Mouse (Mus musculus) limb, embryonic 14.5 days (tissue): ENCODE data around the gene Rnf216. TPM values are rescaled to one million over a fixed set of nuclear protein-coding genes. Genes with fewer than 3 reads are reported as not detected.

Experiments
- ATAC-seq: fragments of 200-750 bp; cut with Nextera tagmentation; 2 replicates; pipeline ENCODE4 v1.8.0; 2017; ENCODE audit warnings: low read depth, moderate number of reproducible peaks, moderate TSS enrichment; ENCODE audit not compliant: low FRiP score
- DNase-seq: peaks from one replicate; pipeline ENCODE4 v3.0.0-alpha.2; 2015; ENCODE audit warnings: low spot score
- H3K27ac ChIP-seq: fragments of 300-500 bp; sonication (generic); replicated peaks from 2 replicates; pipeline ENCODE4 v1.5.1; 2014; ENCODE audit warnings: low read depth, mild to moderate bottlenecking, low read length, moderate library complexity, mixed read lengths
- H3K27me3 ChIP-seq: fragments of 300-500 bp; sonication (generic); 2 replicates; pipeline ENCODE4 v1.6.1; 2014; ENCODE audit warnings: low read length, mixed read lengths; ENCODE audit not compliant: control insufficient read depth, insufficient read depth
- H3K36me3 ChIP-seq: fragments of 300-500 bp; sonication (generic); 2 replicates; pipeline ENCODE4 v1.6.1; 2014; ENCODE audit warnings: mild to moderate bottlenecking, low read length, moderate library complexity, mixed read lengths; ENCODE audit not compliant: control insufficient read depth, insufficient read depth
- H3K4me1 ChIP-seq: fragments of 300-500 bp; sonication (generic); 2 replicates; pipeline ENCODE4 v1.6.1; 2014; ENCODE audit warnings: antibody characterized with exemption, low read length, mixed read lengths; ENCODE audit not compliant: control insufficient read depth, insufficient read depth
- H3K4me2 ChIP-seq: fragments of 300-500 bp; sonication (generic); replicated peaks from 2 replicates; pipeline ENCODE4 v1.6.1; 2014; ENCODE audit warnings: low read depth, mild to moderate bottlenecking, low read length, moderate library complexity; ENCODE audit not compliant: severe bottlenecking
- H3K4me3 ChIP-seq: fragments of 300-500 bp; sonication (generic); replicated peaks from 2 replicates; pipeline ENCODE4 v1.5.1; 2014; ENCODE audit warnings: low read length
- H3K9ac ChIP-seq: fragments of 300-500 bp; sonication (generic); 2 replicates; pipeline ENCODE4 v1.6.1; 2014; ENCODE audit warnings: mild to moderate bottlenecking, low read depth, low read length, moderate library complexity; ENCODE audit not compliant: severe bottlenecking
- H3K9me3 ChIP-seq: fragments of 300-500 bp; sonication (generic); 2 replicates; pipeline ENCODE4 v1.6.1; 2016; ENCODE audit warnings: low read length; ENCODE audit not compliant: control insufficient read depth
- POLR2A ChIP-seq: fragments of 200-500 bp; IDR thresholded peaks from 2 replicates; pipeline ENCODE4 v1.8.0; 2012; ENCODE audit warnings: inconsistent platforms, mild to moderate bottlenecking, moderate library complexity, borderline replicate concordance; ENCODE audit not compliant: insufficient read depth, insufficient read length; ENCODE audit errors: extremely low read depth
- WGBS: fragments of 180-500 bp; shearing (Covaris S2); extraction: QIAGEN DNeasy Blood & Tissue Kit; methylation state at CpG from one replicate; pipeline ENCODE4 v1.1.7; 2014; 5-methylcytosine and 5-hydroxymethylcytosine counted together
- polyA plus RNA-seq, 2 experiments: library from polyadenylated mRNA; depleted of rRNA in 1 of 2; stranded (reverse) in 1 of 2; unstranded in 1 of 2; fragments of >200 nt; fragmentation: Nextera tagmentation in 1 of 2; extraction: Ambion mirVana in 1 of 2; gene quantifications; 2 replicates each; pipeline versions ENCODE4 v1.2.1 to v1.2.3; 2012 to 2014

Gene Rnf216
- polyA plus RNA-seq, 2 experiments, result 34.2 to 41.5 TPM

DNA sequence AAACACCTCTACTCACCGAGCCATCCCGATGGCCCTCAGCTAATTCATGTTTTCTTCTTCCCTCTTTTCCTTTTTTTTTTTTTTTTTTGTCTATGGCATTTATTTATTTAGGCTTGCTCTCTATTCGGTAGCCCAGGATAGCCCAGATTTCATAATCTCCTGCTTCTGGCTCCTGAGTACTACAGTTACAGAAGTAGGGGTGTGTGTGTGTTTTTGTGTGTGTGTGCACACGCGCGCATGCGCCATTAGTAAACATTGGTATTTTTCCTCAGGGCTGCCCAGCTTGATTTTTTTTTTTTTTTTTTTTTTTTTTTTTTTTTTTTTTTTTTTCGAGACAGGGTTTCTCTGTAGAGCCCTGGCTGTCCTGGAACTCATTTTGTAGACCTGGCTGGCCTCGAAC is 13.3 kb upstream of the Rnf216 start:
- WGBS, result 86% methylated on average over 9 of the region's 9 CpGs
- Histone ChIP-seq H3K36me3 (no peaks in the 10 kb centered on the region), H3K27me3 (no peaks in the 10 kb centered on the region), H3K4me2 (no peak overlapping the region), H3K9ac (no peak overlapping the region), H3K4me3 (no peak overlapping the region), H3K27ac (no peak overlapping the region), H3K4me1 (no peaks in the 10 kb centered on the region), H3K9me3 (0 out of 2 replicates have a peak, but pooled peaks cover 4% of the 10 kb centered on the region)
- DNase-seq (no peak), ATAC-seq (no peak)
- no peak for TF ChIP-seq POLR2A

DNA sequence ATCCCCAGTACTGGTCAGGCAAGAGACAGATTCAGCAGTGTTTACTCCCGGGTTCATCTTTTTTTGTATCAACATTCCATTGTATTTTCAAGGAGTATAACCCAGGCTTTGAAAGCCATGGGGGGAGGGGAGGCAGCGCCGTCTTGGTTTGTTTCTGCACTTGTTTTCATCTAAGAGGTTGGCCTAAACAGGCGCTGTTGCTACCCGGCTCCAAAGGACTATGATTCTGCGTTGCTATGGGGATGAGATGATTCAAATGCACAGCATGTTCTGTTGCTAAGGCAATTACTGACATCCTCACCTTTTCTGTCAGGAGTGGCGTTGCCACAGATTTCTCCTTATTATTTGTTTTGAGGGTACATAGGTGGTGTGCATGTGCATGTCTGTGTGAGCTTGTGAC is 12.8 kb upstream of the Rnf216 start:
- Histone ChIP-seq H3K9ac (no peak overlapping the region), H3K36me3 (no peaks in the 10 kb centered on the region), H3K4me2 (no peak overlapping the region), H3K4me3 (no peak overlapping the region), H3K27me3 (no peaks in the 10 kb centered on the region), H3K27ac (no peak overlapping the region), H3K4me1 (no peaks in the 10 kb centered on the region), H3K9me3 (0 out of 2 replicates have a peak, but pooled peaks cover 4% of the 10 kb centered on the region)
- DNase-seq (no peak), ATAC-seq (no peak)
- no peak for TF ChIP-seq POLR2A
- WGBS, result 70% methylated on average over 7 of the region's 7 CpGs

DNA sequence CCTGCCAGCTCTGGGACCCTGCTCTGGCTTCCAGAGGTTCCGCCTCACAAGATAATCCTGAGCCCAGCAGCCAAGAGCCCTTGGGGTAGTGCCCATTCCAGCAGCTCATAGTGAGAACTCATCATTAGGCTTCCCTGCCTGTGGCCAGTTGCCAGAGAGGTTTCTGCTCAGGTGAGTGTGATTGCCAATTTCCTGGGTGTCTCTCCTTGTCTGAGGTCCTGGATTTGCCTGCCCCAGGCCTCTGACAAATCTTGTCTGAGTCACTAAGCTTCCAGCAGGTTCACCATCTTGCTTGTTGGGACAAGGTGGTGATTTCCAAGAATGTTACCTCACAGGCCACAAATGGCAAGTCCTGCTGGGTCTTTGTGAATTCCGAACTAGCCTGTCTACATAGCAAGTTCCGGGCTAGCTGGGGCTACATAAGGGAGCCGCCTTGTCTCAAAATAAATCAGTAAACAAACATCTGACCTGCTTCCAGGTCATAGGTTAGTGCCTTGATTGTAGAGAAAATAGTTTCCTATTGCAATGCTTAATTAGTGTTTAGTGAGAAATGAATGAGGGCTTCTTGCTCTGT is 12.1 kb upstream of the Rnf216 start:
- no peak overlapping the region for H3K9ac ChIP-seq
- 83% methylated on average over 4 of the region's 4 CpGs for whole genome bisulfite sequencing
- no peak for TF ChIP-seq POLR2A
- no peak for DNase-seq
- 0 out of 2 replicates have a peak, but pooled peaks cover 4% of the 10 kb centered on the region for H3K9me3 ChIP-seq
- no peak overlapping the region for H3K4me3 ChIP-seq
- no peak overlapping the region for H3K27ac ChIP-seq
- no peaks in the 10 kb centered on the region for H3K36me3 ChIP-seq
- no peak for ATAC-seq
- H3K4me2 ChIP-seq, result no peak overlapping the region
- no peaks in the 10 kb centered on the region for H3K27me3 ChIP-seq
- H3K4me1 ChIP-seq, result no peaks in the 10 kb centered on the region

DNA sequence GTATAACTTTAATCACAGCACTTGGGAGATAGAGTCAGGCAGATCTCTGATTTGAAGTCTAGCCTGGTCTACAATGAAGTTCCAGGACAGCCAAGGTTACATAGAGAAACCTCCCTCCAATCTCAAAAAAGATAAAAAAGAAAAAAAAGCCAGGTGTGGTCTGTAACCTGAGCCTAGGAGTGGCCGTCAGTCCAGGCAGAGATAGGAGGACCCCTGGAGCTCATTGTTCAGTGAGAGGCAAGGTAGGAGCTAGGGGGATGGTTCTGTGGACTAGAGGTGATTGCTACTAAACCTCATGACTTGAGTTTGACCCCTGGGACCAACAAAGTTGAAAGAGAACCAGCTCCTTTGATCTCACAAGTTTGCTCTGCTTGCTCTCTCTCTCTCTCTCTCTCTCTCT is 9.9 kb upstream of the Rnf216 start:
- Histone ChIP-seq H3K27ac (no peak overlapping the region), H3K4me1 (no peaks in the 10 kb centered on the region), H3K9ac (no peak overlapping the region), H3K4me3 (no peak overlapping the region), H3K4me2 (no peak overlapping the region), H3K36me3 (no peaks in the 10 kb centered on the region), H3K27me3 (no peaks in the 10 kb centered on the region), H3K9me3 (no peaks in the 10 kb centered on the region)
- 19% methylated on average over 1 of the region's 1 CpGs for WGBS
- ATAC-seq (no peak), DNase-seq (no peak)
- TF ChIP-seq POLR2A, result no peak

DNA sequence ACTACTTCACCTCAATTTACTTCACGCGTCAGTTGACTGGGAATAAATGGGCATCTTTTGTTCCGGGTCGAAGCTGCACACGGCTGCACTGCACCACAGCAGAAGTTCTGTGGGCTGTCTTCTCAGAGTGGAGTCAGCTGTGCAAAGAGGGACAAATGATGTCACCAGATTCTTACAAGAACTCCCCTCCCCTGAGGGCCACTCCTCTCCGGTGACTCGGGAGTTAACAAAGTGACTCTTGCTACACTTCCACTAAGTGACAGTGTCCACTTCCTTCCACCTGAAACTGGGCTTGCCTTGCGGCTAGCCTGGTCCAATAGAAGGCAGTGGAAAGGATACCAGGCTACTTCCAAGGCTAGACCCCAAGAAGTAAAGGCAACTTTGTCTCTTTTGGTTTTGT is 9.3 kb upstream of the Rnf216 start:
- 84% methylated on average over 8 of the region's 8 CpGs for WGBS
- Histone ChIP-seq H3K4me3 (no peak overlapping the region), H3K36me3 (no peaks in the 10 kb centered on the region), H3K9me3 (no peaks in the 10 kb centered on the region), H3K27ac (no peak overlapping the region), H3K27me3 (no peaks in the 10 kb centered on the region), H3K4me1 (no peaks in the 10 kb centered on the region), H3K4me2 (no peak overlapping the region), H3K9ac (no peak overlapping the region)
- ATAC-seq, result no peak
- no peak for TF ChIP-seq POLR2A
- no peak for DNase-seq
